Mouse (Mus musculus): Measurements from ENCODE around the gene Svip. TPM values are rescaled to one million over a fixed set of nuclear protein-coding genes. Genes with fewer than 3 reads are reported as not detected.
A peak's percentile ranks its signal among the peaks of the same experiment; 100 is the strongest.

Gene Svip
- polyA plus RNA-seq, 1 experiment from 2014 or later, result 23.9 TPM

DNA sequence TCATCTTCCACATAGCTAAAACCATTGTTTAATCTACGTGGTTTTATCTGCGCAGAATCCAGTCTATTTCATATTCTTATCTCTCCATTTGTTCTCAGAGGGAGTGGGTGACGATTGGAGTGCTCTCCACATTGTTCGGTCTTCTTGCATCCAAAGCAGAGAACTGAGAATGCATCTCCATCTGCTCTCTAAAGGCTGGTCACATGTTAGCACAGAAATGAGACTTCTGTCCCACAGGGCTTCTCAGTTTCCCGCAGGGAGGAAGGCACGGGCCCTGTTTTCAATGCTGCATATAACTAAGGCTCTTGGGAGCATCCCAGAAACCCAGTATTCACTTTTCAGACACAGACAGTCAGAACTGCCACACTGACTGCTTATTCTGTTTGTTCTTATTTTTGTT, 20.1 kb downstream of the Svip start:
- no peaks in the 10 kb centered on the region for H3K9me3 ChIP-seq (replicated peaks)
- WGBS, result 79% methylated on average over 6 of the region's 6 CpGs
- no peak overlapping the region for H3K4me2 ChIP-seq
- no peaks in the 10 kb centered on the region for H3K36me3 ChIP-seq
- no peaks in the 10 kb centered on the region for H3K27me3 ChIP-seq (replicated peaks)
- no peak for ATAC-seq (ENCODE audit: low FRiP score)
- no peak overlapping the region for H3K4me3 ChIP-seq (replicated peaks)
- H3K4me1 ChIP-seq, result no peaks in the 10 kb centered on the region
- no peak overlapping the region for H3K9ac ChIP-seq (replicated peaks)
- H3K27ac ChIP-seq (replicated peaks), result no peak overlapping the region

DNA sequence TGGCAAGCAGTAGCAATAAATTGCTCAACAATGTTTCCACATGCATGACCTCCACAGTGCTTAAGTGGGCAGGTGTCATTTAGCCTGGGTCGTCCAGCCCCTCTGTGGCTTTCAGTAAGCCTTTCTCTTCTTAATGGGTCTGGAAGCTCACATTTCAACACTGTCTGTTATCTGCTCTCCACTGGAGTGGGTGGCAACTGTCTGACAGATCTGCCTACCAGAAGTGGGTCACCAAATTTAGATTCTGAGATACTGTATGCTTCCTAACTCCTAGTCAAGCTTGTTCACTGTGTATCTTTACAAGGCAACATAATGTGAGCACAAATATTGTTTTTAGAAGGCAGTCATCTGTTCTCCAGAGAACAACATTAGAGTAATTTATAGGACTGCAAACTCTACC, 23.5 kb downstream of the Svip start:
- Histone ChIP-seq H3K9me3 (replicated peaks) (no peaks in the 10 kb centered on the region), H3K9ac (replicated peaks) (no peak overlapping the region)

DNA sequence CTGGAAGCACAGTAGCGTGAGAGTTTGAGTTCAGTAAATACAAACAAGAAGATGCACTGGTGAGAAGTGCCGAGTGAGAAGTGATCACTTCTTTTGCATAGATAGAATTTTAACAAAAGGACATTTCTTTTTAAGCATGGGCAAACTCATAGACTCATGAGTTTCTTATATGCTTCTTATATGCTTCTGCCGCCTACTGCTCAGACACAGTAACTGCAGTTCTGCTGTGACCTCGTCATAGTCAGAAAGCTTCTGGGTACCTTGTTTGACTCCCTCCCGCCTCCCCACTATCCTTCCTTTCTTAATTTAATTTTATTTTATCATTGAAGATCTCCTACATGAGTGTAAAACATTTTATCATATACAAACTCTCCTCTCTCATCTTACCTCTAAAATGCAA, 26.5 kb downstream of the Svip start:
- H3K4me2 ChIP-seq, result no peak overlapping the region
- H3K27me3 ChIP-seq (replicated peaks), result no peaks in the 10 kb centered on the region
- no peak for ATAC-seq (ENCODE audit: low FRiP score)
- no peaks in the 10 kb centered on the region for H3K9me3 ChIP-seq (replicated peaks)
- H3K27ac ChIP-seq (replicated peaks), result no peak overlapping the region
- peaks cover 7% of the 10 kb centered on the region; the same call in 1 of the 2 replicates for H3K4me1 ChIP-seq
- H3K9ac ChIP-seq (replicated peaks), result no peak overlapping the region
- WGBS, result 54% methylated on average over 5 of the region's 5 CpGs
- no peaks in the 10 kb centered on the region for H3K36me3 ChIP-seq
- no peak overlapping the region for H3K4me3 ChIP-seq (replicated peaks)

More for the DNA sequence above, 23.5 kb downstream of the Svip start:
- Histone ChIP-seq H3K4me2 (no peak overlapping the region), H3K27ac (replicated peaks) (no peak overlapping the region), H3K36me3 (no peaks in the 10 kb centered on the region), H3K4me1 (no peaks in the 10 kb centered on the region), H3K27me3 (replicated peaks) (no peaks in the 10 kb centered on the region), H3K4me3 (replicated peaks) (no peak overlapping the region)
- 27% methylated on average over 1 of the region's 1 CpGs for WGBS
- ATAC-seq (ENCODE audit: low FRiP score), result no peak

DNA sequence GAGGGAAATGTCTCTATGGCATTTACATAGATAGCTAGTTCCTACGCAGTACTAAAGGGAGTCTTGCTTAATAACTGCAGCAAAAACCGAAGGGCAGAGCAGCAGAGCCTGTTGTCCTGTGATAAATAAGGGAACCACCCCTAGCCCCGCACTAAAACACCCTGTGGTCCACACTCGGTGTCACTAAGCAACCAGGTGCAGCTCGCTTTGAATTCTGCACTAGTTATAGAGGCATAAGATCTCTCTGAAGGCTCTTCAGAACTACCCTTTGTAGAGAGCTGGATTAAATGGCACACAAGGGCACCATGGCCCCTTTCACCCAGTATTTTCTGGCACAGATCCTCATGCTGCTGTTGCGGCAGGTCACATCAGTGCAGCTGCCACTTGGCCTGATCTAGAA, 30.6 kb downstream of the Svip start:
- Histone ChIP-seq H3K9ac (replicated peaks) (no peak overlapping the region), H3K4me3 (replicated peaks) (no peak overlapping the region), H3K27ac (replicated peaks) (0 out of 2 replicates have a peak overlapping the region, but pooled peaks have one; percentile 5), H3K4me1 (peaks cover 17% of the 10 kb centered on the region; the same call in 1 of the 2 replicates), H3K36me3 (no peaks in the 10 kb centered on the region), H3K27me3 (replicated peaks) (no peaks in the 10 kb centered on the region), H3K4me2 (no peak overlapping the region), H3K9me3 (replicated peaks) (no peaks in the 10 kb centered on the region)
- 43% methylated on average over 6 of the region's 6 CpGs for WGBS
- no peak for ATAC-seq (ENCODE audit: low FRiP score)

DNA sequence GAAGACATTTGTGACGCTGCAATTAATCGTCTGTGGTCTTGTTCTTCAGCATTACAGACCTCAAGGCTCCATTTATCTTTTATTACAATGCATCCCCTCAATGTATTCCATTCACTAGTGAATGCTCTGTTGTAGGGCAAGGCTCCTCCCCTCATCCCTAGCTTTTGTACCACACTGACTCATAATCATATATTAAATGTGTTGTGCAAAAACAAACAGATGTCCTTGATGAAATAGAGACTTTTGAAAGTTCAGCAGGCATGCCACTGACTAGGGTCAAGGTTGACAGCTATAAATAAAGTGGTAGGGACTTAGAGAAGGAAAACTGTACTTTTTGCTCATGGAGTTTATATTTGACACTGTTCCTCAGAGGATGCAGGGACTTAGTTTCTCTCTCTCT, 32.3 kb downstream of the Svip start:
- peaks cover 17% of the 10 kb centered on the region; the same call in 1 of the 2 replicates for H3K4me1 ChIP-seq
- H3K4me3 ChIP-seq (replicated peaks), result no peak overlapping the region
- H3K36me3 ChIP-seq, result no peaks in the 10 kb centered on the region
- H3K27ac ChIP-seq (replicated peaks), result no peak overlapping the region
- WGBS, result 43% methylated on average over 2 of the region's 2 CpGs
- H3K9ac ChIP-seq (replicated peaks), result no peak overlapping the region
- H3K4me2 ChIP-seq, result no peak overlapping the region
- H3K27me3 ChIP-seq (replicated peaks), result no peaks in the 10 kb centered on the region
- no peak for ATAC-seq (ENCODE audit: low FRiP score)
- H3K9me3 ChIP-seq (replicated peaks), result no peaks in the 10 kb centered on the region

DNA sequence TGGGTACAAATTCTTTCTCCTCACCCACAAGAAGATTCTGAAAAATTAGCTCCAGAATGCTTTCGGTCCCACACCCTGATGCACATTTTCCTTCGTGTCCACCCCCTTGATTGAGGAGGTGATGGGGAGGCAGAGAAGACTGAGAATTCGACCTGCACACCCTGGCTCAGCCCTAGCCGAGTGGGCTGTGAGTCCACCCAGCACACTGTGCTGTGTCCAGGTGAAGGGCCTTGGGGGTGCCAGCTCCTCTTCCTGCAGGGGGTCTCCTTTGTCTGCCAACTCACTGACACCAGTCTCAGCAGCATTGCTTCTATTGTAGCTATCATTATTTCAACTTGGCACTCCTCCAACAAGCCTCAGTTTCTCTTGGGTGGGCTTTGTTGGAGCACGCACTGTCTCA, 32.7 kb downstream of the Svip start:
- Histone ChIP-seq H3K4me1 (peaks cover 17% of the 10 kb centered on the region; the same call in 1 of the 2 replicates), H3K9me3 (replicated peaks) (no peaks in the 10 kb centered on the region), H3K4me3 (replicated peaks) (no peak overlapping the region), H3K4me2 (no peak overlapping the region), H3K27me3 (replicated peaks) (no peaks in the 10 kb centered on the region), H3K36me3 (no peaks in the 10 kb centered on the region), H3K27ac (replicated peaks) (no peak overlapping the region), H3K9ac (replicated peaks) (no peak overlapping the region)
- WGBS, result 59% methylated on average over 5 of the region's 5 CpGs
- peak; percentile 66; the same call in 1 of the 2 replicates for ATAC-seq (ENCODE audit: low FRiP score)

DNA sequence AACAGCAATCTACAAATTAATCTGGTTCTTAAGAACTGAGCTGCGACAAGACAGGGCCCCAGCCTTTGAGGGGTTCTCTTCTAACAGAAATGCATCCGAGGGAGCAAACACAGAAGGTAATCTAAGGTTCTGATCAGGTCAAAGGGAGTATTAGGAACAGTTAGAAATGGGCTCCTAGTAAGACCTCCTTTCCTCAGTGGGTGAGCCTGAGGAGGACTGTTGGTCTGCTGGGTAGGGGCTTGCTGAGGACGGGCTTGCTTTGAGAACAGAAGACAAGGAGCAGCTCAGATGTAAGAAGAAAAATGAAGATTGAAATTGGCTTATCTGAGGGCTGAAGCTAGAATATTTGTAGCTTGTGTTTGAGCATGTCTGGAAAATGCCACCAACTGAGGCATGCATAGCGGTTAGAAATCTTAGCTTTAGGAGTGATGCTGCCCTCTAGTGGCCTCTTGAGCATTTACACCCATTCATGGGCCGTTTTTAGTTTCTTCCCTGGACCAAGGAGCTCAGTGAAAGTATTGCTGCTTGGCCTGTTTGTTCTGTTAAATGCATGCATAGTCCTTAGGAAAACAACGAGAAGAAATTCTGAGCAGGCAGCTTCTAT, 33.5 kb downstream of the Svip start:
- WGBS, result 30% methylated on average over 6 of the region's 6 CpGs
- Histone ChIP-seq H3K27me3 (replicated peaks) (no peaks in the 10 kb centered on the region), H3K4me3 (replicated peaks) (no peak overlapping the region), H3K4me2 (no peak overlapping the region), H3K9me3 (replicated peaks) (no peaks in the 10 kb centered on the region), H3K9ac (replicated peaks) (no peak overlapping the region), H3K27ac (replicated peaks) (peak overlapping the region; percentile 63), H3K36me3 (no peaks in the 10 kb centered on the region), H3K4me1 (peaks cover 17% of the 10 kb centered on the region; the same call in 1 of the 2 replicates)
- peak; percentile 66 for ATAC-seq (ENCODE audit: low FRiP score)

DNA sequence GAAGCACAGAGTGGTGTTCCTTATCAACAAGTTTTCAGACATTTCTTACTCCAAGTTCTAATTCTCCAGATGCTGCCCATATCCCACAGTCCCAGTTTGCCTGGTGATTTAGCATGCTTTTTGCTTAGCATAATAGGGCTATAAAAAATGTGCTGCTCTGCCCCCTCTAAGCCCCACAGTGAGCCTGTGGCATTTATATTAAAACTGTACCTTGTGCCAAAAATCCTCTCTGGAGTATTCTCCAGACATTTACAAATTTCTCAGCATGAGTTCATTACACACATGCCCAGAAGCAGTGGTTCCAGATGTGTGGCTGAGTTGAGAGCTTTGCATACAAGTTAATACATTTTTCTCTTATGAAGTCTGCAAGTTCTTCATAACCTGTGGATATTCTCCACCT, 36.4 kb downstream of the Svip start:
- Histone ChIP-seq H3K4me2 (no peak overlapping the region), H3K4me1 (peaks cover 10% of the 10 kb centered on the region; the same call in 1 of the 2 replicates), H3K4me3 (replicated peaks) (no peak overlapping the region), H3K36me3 (no peaks in the 10 kb centered on the region), H3K27me3 (replicated peaks) (no peaks in the 10 kb centered on the region), H3K9me3 (replicated peaks) (no peaks in the 10 kb centered on the region), H3K9ac (replicated peaks) (no peak overlapping the region), H3K27ac (replicated peaks) (no peak overlapping the region)
- ATAC-seq (ENCODE audit: low FRiP score), result no peak

DNA sequence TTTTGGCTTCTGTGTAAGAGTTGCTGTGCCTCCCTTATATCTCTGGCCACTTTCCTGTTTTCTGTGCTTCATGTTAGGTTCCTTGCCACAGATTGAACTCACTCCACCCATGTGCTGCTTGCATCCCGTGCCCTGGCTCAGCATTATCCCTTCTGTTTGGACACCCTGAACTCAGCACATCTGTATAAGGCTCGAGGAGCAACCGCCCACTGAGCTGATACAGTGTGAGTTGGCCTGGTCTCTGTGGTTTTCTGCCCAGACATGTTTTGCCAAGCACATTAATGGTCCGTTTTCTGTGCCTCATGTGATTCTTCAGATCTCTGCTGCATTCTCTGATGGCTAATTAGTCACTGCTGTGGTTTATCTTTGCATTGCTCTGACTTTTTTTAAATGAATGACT, 38.2 kb downstream of the Svip start:
- H3K4me1 ChIP-seq, result peaks cover 5% of the 10 kb centered on the region; the same call in 1 of the 2 replicates
- H3K4me2 ChIP-seq, result no peak overlapping the region
- H3K27ac ChIP-seq (replicated peaks), result no peak overlapping the region
- ATAC-seq (ENCODE audit: low FRiP score), result no peak
- no peak overlapping the region for H3K9ac ChIP-seq (replicated peaks)
- no peaks in the 10 kb centered on the region for H3K27me3 ChIP-seq (replicated peaks)
- H3K9me3 ChIP-seq (replicated peaks), result no peaks in the 10 kb centered on the region
- H3K4me3 ChIP-seq (replicated peaks), result no peak overlapping the region
- no peaks in the 10 kb centered on the region for H3K36me3 ChIP-seq
- WGBS, result 83% methylated on average over 4 of the region's 4 CpGs

DNA sequence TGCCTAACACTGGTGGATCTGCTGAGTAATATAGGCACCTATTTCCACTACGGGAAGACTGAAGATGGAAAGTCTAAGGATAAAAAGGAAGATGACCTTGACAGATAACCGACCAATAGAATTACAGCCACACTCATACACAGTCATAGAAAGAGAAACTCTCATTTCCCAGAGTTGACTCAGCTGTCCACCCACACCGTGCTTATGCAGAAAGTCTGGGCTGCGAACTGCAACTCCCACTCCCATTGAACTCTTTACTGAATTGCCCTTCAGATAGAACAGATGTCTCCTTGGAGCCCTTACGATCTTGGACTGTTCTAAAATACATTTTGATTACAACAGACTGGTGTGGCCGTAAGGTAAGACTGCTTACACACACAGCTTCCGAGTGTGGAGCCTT, 41.1 kb downstream of the Svip start:
- 90% methylated on average over 7 of the region's 7 CpGs for WGBS
- Histone ChIP-seq H3K36me3 (no peaks in the 10 kb centered on the region), H3K27me3 (replicated peaks) (no peaks in the 10 kb centered on the region), H3K4me3 (replicated peaks) (no peak overlapping the region), H3K9me3 (replicated peaks) (no peaks in the 10 kb centered on the region), H3K4me2 (no peak overlapping the region), H3K9ac (replicated peaks) (no peak overlapping the region), H3K4me1 (peaks cover 14% of the 10 kb centered on the region), H3K27ac (replicated peaks) (no peak overlapping the region)
- ATAC-seq (ENCODE audit: low FRiP score), result no peak

DNA sequence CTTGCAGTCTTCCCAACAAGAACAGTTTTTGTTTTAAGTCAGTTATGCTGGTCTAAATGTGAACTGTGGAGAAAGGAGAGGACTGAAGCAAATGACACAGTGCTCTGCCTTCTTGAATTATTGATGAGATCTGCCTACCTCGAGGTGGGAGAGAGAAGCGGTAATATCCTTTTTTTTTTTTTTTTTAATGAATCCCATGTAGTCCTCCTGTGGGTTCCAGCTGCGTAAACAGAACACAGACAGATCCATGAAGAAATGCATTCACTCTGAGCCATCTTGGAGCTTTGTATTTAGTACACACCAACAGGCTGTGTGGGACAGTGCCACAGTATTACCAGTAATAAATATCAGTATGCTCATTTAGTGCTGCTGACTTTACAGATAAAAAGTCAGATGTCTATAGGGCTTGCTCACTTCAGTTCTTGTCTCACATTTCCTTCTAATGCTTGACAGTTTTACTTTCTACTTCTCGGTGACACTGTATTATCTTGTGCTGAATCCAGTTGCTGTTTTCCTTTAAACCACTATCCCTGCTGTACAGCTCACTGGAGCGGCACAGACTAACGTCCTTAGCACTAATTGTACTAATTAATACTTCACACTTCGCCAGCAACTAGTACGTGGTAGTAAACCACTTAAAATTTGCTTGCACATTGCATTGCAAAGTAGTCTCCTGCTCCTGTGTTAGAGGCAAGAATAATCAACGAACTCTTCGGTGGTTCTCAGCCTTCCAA, 43.4 kb downstream of the Svip start:
- WGBS, result 30% methylated on average over 10 of the region's 10 CpGs
- Histone ChIP-seq H3K4me1 (peaks cover 14% of the 10 kb centered on the region), H3K27me3 (replicated peaks) (no peaks in the 10 kb centered on the region), H3K9me3 (replicated peaks) (no peaks in the 10 kb centered on the region), H3K9ac (replicated peaks) (no peak overlapping the region), H3K27ac (replicated peaks) (0 out of 2 replicates have a peak overlapping the region, but pooled peaks have one; percentile 15), H3K4me2 (no peak overlapping the region), H3K4me3 (replicated peaks) (no peak overlapping the region), H3K36me3 (no peaks in the 10 kb centered on the region)
- ATAC-seq (ENCODE audit: low FRiP score), result peak; percentile 65

DNA sequence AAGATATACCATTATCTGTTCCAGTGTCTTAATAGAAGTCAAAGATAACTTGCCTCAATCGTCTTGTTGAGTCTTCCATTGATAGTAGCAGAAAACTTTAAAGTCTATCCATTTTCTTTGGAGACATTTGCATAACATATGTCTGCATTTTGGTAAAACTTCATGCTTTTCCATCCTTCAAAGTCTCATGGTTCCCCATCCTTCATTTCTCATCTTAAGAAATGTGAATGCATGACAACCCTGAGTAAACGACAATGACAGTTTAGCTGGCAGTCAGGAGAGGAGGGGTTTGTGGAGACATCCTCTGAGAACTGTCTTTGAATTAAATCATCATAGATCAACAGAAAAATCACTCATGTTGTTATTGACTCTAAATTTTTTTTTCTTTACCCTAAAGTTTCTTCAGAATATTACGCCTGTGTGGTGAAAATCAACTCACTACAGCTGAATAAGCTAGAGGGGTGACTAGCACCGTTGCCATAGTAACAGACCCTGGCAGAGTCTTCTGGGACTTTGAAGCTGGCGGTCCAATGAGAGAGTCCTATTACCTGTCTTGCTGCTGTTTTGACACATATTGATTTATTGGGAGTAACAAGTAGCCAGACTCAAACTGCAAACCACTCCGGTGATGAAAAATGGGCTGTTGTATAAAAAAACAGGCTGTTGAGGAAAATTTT, 45.0 kb downstream of the Svip start:
- Histone ChIP-seq H3K36me3 (no peaks in the 10 kb centered on the region), H3K27ac (replicated peaks) (no peak overlapping the region), H3K9me3 (replicated peaks) (no peaks in the 10 kb centered on the region), H3K4me3 (replicated peaks) (no peak overlapping the region), H3K4me1 (peaks cover 15% of the 10 kb centered on the region), H3K27me3 (replicated peaks) (no peaks in the 10 kb centered on the region), H3K4me2 (no peak overlapping the region), H3K9ac (replicated peaks) (no peak overlapping the region)
- WGBS, result 52% methylated on average over 6 of the region's 6 CpGs
- ATAC-seq (ENCODE audit: low FRiP score), result no peak; the same call in 1 of the 2 replicates
